Mouse (Mus musculus) CH12F3 (cell line): ENCODE data around the gene Col27a1.

ENCODE experiments used
- in situ Hi-C: fragments of 300-500 bp; cut with MboI; formaldehyde crosslinking; loops from 2 replicates; pipeline ENCODE4 v1.14.3; 2020; ENCODE audit warnings: low sequenced_read_pairs

The Col27a1 gene

GRCm38 (mm10) chr4:63213907-63214621 lies at the start of gene Col27a1:
Gene Col27a1, plus strand, starts transcription at chr4:63214004.
- in situ Hi-C loops: no loop called here

GRCm38 (mm10) chr4:63165636-63166035 lies 48.2 kb upstream of the Col27a1 start:
- in situ Hi-C loops: loop anchor here (10.0 kb wide), 1 partner anchor 149 kb away; no protein-coding TSS in a partner anchor

- in situ Hi-C loops: loop anchor here (10.0 kb wide), 1 partner anchor 148 kb away; no protein-coding TSS in a partner anchor
Measured at GRCm38 (mm10) chr4:63166323-63166722, 47.5 kb upstream of the Col27a1 start.

- in situ Hi-C loops: no loop called here
Measured at GRCm38 (mm10) chr4:63170061-63170460, 43.7 kb upstream of the Col27a1 start.

- in situ Hi-C loops: no loop called here
Measured at GRCm38 (mm10) chr4:63171122-63171521, 42.7 kb upstream of the Col27a1 start.

GRCm38 (mm10) chr4:63171969-63172685 lies 41.7 kb upstream of the Col27a1 start, which contains the start of gene Kif12:
Gene Kif12, minus strand, starts transcription at chr4:63172131.
- in situ Hi-C loops: no loop called here

- in situ Hi-C loops: loop anchor here (10.0 kb wide), 1 partner anchor 123 kb away; no protein-coding TSS in a partner anchor
Measured at GRCm38 (mm10) chr4:63181556-63181955, 32.2 kb upstream of the Col27a1 start.

- in situ Hi-C loops: loop anchor here (10.0 kb wide), 1 partner anchor 118 kb away; no protein-coding TSS in a partner anchor
Measured at GRCm38 (mm10) chr4:63186281-63186870, 27.4 kb upstream of the Col27a1 start.

- in situ Hi-C loops: no loop called here
Measured at GRCm38 (mm10) chr4:63191641-63192040, 22.2 kb upstream of the Col27a1 start.

GRCm38 (mm10) chr4:63194366-63194765 lies 19.4 kb upstream of the Col27a1 start:
- in situ Hi-C loops: no loop called here

GRCm38 (mm10) chr4:63199366-63199765 lies 14.4 kb upstream of the Col27a1 start:
- in situ Hi-C loops: no loop called here

- in situ Hi-C loops: no loop called here
Measured at GRCm38 (mm10) chr4:63203874-63204273, 9.9 kb upstream of the Col27a1 start.

- in situ Hi-C loops: no loop called here
Measured at GRCm38 (mm10) chr4:63205583-63205982, 8.2 kb upstream of the Col27a1 start.

GRCm38 (mm10) chr4:63215185-63215992 lies 1.6 kb downstream of the Col27a1 start:
- in situ Hi-C loops: no loop called here

GRCm38 (mm10) chr4:63215993-63216531 lies 2.3 kb downstream of the Col27a1 start:
- in situ Hi-C loops: no loop called here

GRCm38 (mm10) chr4:63216566-63216965 lies 2.8 kb downstream of the Col27a1 start:
- in situ Hi-C loops: no loop called here

- in situ Hi-C loops: no loop called here
Measured at GRCm38 (mm10) chr4:63217513-63217912, 3.7 kb downstream of the Col27a1 start.

GRCm38 (mm10) chr4:63219059-63219458 lies 5.3 kb downstream of the Col27a1 start:
- in situ Hi-C loops: no loop called here

GRCm38 (mm10) chr4:63219635-63220034 lies 5.8 kb downstream of the Col27a1 start:
- in situ Hi-C loops: no loop called here
